Mouse (Mus musculus) liver, adult (tissue): ENCODE measurements around the gene Pola2.

Experiments
- GATA4 ChIP-seq: IDR thresholded peaks from 2 replicates; pipeline ENCODE4 v1.6.1; 2014; ENCODE audit warnings: mild to moderate bottlenecking, low read length; ENCODE audit not compliant: insufficient replicate concordance

Gene Pola2

DNA sequence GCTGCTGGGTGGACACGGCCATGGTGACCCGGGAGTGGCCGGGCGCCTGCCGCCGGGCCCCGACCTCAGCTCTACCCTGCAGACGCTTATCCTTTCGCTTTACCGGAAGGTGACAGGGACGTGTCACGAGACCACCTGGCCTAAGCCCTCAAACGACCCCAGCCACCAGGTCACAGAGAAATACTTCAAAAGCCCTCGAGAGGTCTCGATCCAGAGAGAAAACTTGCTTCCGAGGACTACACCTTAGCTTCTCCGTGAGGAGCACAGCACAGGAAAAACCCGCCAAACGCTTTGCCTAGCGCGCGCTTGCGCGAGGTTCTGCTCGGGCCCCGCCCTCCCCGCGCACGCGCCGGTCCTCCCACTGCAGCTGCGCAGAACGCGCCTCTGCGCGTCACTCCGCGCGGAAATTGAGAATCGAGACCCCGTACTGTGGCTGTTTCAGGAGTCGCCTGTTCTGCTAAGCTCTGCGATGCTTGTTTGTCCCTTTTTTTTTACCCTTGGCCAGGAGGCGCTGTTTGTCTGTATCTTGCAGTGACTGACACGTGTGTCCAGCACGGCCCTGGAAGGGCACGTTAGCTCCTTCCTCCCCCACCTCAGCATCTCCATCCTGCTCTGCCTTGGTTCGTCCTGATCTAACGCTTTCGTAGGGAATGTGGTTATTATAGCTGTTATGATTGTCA lies at the start of gene Pola2:
TSS of gene Pola2 (minus strand) at position 320 of the 680 bp plus-strand sequence.
- TF ChIP-seq GATA4 = no peak; the same call in 1 of the 2 replicates

DNA sequence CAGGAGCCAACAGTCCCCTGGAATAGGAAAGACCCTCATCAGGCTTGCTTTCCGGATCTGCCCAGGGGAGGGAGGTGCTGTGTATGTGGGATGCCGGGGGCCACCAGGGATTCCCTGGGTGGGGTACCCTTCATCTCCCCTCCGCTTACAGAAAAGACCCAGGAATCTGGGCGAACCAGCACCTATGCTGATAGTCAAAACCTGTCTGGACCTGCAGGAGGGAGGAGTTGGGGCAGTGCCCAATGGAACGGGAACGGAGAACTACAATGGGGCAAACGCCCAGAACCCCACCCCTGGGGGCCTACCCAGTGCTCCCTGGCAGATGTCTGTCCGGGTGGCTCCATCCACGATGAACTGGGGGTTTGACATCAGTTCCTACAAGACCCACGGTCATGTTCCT lies 49.7 kb upstream of the Pola2 start:
- TF ChIP-seq GATA4 = no peak

DNA sequence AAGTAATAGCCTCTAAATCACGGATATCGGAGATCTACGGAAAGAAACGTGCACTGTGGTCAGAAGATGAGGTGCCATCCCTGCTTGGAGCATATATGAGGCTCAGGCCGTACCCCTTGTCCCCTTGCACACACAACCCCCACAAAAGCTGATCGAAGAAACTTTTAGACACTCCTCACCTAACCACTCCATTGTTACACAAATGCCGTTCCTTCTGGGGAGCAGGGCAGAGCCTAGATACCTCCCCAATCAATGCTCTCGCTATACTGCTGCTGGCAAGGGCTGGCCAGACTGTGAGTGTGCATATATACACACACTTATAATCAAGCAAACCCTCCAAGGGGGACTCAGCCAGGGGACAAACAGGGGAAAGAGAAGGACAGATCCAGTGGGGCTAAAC lies 45.1 kb upstream of the Pola2 start:
- no peak for TF ChIP-seq GATA4

DNA sequence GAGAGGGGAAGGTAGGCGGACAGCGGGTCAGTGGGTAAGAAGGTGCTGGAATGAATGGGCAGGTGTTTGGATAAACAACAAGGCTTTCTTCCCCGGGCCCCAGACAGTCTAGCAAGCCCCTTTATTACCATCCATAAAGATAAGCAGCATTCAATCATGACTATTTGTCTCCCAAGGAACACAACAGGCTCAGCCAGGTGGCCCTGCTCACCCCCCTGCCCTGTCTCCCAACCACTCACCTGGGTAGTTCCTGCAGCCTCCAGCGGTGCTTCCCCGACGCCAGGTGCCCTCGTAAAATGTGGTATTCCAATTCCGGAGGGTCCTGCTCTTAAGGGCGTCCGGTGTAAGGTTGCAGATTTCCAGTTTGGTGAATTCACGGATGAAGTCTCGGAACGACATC lies 43.0 kb upstream of the Pola2 start:
- no peak for TF ChIP-seq GATA4

DNA sequence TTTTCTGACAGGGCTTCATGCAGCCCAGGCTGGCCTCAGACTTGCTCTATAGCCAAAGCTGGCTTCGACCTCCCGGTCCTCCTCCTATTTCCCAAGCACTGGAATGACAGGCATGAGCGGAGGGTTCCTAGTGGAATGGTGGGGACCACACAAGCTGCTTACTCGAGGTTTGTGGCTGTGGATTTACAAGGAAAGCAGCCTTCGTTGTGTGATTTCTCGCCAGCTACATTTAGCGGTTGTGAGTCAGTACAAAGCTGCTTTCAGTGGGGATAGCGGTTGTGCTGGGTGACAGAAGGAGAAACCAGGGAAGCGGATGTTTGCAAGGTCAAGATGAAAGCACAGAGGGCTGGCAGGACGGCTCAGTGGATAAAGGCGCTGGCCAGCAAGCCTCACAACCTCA lies 41.5 kb upstream of the Pola2 start:
- no peak for TF ChIP-seq GATA4

DNA sequence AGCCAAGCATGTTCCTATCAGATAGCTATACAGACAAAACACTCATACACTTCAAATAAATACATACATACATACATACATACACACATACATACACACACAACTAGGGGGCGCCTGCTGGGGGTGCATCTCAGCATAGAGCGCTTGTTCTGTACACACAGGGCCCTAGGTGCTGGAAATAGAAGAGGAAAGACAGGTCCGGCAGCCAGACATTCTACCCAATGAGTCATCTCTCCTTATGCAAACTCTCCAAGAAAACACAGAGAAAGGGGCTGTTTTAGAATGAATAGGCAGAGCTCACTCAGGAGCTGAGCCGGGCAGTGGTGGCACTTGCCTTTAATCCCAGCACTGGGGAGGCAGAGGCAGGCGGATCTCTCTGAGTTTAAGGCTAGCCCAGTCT lies 36.0 kb upstream of the Pola2 start:
- no peak for TF ChIP-seq GATA4

DNA sequence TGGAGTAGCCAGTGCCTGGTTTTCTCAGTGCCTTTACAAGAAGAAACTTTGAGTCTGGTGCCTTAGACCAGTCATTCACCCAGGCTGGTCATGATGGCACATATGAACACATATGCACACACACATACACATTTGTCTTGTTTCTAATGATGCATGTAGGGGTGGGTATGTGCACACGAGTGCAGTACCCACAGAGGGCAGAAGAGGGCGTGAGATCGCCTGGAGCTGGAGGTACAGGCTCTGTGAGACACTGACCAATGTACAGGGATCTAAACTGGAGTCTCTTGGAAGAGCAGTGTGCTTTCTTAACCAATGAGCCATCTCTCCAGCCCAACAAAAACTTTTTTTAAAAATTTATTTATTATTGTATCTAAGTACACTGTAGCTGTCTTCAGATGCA lies 34.2 kb upstream of the Pola2 start:
- TF ChIP-seq GATA4 = no peak

DNA sequence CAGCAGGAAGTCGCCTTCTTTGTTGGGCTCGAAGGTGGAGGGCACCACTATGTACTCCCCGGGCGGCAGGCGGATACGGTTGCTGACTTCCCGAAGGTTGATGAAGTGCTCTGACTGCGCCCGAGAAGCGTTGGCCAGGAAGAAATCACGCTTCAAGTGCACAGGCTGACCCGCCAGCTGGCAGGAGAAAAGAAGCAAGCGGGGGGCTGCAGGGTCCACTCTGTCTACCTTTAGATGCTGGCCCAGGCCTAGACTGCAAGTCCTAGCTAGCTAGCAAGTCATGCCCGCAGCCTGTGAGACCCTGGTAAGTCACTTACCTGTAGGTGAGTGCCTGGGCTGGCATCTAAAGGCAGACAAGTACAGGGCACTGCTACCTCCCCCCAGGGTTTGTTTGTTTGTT lies 30.7 kb upstream of the Pola2 start:
- no peak for TF ChIP-seq GATA4

DNA sequence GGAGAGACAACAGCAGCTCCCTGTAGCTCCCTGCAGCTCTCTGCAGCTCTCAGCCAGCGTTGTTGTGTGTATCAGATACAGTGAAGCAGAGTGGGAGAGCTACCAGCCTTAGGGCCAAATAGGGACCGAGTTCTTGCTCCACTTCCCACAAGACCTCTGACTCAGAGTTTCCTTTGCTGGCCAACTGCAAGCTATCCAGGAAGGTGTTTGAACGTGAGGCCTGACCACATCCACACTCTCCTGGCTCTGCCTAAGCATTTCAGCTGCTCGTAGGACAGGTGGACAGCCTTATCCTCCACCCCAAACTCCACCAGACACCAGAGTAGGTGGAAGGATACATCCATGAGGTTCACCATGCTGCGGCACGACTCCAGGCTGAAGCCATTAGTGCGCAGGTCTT lies 28.0 kb upstream of the Pola2 start:
- TF ChIP-seq GATA4 = no peak

DNA sequence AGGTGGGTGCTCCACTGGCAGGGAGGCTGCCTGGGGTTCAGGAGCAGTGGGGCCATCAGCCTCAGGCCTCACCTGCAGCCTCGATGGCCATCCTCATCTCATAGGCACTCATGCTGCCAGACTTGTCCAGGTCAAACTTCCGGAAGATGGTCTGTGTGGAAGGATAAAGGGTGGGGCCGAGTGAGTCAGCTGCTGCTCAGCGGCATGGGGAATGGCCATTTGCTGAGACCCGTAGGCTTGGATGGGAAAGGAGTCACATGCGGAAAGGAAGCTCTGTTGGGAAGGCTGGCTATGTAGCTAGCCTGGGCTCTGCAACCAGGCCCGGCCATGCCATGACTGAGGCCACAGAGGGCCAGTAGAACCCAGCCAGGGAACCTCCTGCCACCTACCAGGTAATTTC lies 27.5 kb upstream of the Pola2 start:
- no peak for TF ChIP-seq GATA4

DNA sequence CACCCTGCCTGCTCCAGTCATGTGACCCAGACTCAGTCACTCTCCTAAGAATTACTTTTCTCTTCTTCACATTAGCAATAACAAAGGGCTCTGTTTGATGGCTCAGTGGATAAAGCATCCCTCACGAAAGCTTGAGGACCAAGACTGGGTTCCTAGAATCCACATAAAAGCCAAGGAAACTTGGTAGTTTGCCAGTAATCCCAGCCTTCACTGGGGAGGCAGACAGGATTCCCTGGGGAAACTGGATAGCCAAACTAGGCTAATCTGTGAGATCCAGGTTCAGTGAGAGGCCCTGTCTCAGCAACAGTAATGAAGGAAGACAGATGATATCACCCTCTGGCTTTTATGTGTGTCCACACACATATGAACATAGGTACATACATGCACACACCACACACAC lies 26.9 kb upstream of the Pola2 start:
- no peak for TF ChIP-seq GATA4

DNA sequence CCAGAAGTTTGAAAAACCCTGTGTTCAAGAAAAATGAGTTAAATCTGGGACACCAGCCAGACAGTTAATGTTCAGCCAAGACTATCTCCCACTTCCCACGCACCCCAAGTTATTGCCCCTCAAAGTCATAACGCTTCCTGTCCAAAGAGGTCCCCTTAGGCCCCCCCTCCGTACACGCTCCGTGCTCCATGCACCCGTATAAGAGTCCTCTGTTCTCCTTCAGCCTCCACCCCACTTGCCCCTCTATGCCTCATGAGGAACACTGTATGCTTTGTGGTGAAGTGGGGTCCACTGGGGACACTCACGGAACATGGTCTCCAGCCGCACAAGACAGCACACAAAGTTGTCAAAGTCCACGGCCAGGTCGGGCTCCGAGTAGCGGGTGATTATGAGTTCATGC lies 26.0 kb upstream of the Pola2 start:
- TF ChIP-seq GATA4 = no peak

DNA sequence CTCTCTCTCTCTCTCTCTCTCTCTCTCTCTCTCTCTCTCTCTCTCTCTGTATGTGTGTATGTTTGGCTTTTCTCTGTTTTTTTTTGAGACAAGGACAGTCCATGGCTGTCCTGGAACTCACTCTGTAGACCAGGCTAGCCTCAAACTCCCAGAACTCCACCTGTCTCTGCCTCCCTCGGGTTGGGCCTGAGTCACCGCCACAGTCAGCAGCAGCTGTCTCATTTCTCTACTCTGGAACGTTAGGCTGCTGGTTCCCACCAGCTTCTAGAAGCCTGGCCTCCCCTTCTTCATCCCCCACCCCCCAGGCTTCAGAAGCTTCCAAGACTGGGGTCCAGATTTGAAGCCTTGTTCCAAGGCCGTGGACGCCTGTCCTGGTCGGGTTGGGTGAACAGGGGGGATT lies 25.6 kb upstream of the Pola2 start:
- no peak for TF ChIP-seq GATA4

DNA sequence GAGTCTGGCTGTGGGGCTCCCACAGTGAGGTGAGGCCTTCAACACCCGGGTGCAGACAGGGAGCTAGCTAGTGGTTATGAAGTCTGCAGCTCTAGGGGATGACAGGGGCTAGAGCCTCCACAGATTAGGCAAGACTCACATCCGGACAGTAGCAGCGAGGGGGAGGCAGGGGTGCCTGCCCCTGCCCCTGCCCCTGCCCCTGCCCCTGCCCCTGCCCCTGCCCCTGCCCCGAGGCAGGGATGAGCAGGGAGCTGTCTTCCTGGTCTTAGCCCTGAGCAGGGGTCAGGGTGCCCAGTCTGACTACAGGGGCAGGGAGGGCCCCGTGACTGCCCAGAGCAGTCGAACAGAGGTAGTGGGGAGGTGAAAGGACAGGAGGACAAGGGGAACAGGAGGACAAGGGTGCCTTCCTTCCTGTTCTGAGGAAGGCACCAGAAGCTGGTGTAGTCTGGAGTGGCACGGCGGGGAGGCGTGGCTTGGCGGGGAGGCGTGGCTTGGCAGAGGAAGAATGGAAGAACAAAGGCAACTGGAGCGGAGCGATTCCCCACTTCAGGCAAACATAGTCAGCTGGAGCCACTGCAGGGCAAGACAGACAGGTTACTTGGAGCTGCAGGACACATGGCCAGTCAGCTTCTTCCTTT lies 24.9 kb upstream of the Pola2 start:
- no peak for TF ChIP-seq GATA4

DNA sequence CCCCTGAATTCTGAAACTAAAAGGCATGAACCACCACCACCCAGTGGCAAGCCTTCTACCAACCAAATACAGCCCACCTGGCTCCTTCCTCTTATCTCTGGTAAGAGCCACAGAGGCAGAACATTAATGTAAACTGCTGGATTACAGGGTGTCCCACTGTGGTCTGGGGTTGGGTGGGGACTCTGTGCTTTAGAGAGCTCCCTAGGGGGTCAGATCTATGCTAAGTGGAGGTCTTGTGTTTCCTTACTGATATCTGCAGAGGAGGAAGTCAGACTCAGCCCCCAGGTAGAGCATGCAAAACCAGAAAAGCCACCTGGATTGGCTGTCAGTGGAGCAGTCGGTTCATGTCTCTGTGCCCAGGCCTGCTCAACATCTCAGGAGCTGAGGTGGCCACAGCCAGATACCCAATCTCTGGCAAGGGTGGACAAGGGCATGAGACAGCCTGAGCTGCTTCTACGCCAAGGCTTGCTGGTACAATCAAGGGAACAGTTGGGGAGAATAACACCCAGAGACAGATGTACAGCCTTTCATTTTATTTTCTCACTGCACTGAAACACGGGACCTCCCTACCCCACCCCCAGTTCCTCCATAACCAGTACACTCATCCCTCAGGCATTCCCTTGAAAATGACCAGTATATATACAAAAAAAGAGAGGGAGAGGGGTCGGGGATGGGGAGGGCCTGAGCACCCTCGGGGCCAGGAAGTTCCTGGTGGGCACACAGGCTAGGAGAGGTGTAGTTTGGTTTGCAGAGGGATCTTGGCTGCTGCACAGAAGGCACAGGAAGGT lies 24.2 kb upstream of the Pola2 start:
- no peak for TF ChIP-seq GATA4

DNA sequence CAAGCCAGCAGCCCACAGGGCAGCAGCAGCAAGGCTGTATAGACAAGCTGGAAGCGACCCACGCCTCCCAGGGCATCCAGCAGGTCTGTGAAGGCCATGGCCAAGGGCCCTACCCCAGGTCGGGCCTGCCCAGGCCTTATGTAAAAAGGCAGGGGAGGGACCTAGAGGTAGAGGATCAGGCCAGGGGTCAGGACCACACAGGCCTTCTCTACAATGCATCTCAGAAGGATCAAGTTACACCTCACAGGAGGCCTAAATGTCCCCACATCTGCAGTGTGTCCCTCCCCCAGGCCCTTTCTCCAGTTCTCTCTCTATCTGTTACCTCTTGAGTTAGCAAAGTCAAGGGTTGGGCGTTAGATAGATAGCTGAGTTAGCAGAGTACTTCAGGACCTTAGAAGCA lies 22.0 kb upstream of the Pola2 start, which contains the start of gene Slc22a20:
TSS of gene Slc22a20 (minus strand) at position 101 of the 400 bp plus-strand sequence.
- TF ChIP-seq GATA4 = no peak
